Mouse (Mus musculus): ENCODE results near the gene Zfhx3. TPM values are rescaled to one million over a fixed set of nuclear protein-coding genes. Genes with fewer than 3 reads are reported as not detected.

Zfhx3 gene
- polyA plus RNA-seq, 1 experiment from 2014 or later: 4.4 TPM

DNA sequence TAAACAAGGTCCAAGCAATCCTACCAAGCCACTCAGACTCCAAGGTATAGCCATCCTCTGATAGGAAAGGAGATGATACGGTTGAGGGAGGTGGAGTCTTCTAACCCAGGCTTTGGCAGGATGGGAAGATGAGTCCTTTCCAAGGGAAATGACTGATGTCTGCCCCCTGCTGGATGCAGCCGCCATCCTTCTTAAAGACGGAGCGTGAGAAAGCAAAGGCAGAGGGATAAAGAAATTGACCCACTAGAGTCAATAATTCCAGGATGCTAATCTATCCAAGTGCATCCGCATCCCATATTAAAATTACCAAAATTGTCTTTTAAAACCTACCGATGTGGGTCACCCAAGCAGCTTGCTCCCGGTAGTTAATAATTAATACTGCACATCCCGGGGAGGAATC lies 158.7 kb downstream of the Zfhx3 start:
- Histone ChIP-seq H3K36me3 (no peaks in the 10 kb centered on the region), H3K4me3 (no peak overlapping the region), H3K27me3 (no peaks in the 10 kb centered on the region), H3K27ac (no peak overlapping the region), H3K4me1 (replicated peaks) (no peaks in the 10 kb centered on the region), H3K4me2 (no peak overlapping the region), H3K9me3 (replicated peaks) (no peaks in the 10 kb centered on the region), H3K9ac (no peak overlapping the region)
- 64% methylated on average over 8 of the region's 8 CpGs for WGBS
- no peak for ATAC-seq (replicated peaks; ENCODE audit: insufficient number of reproducible peaks, insufficient read depth, low FRiP score, low read depth)

DNA sequence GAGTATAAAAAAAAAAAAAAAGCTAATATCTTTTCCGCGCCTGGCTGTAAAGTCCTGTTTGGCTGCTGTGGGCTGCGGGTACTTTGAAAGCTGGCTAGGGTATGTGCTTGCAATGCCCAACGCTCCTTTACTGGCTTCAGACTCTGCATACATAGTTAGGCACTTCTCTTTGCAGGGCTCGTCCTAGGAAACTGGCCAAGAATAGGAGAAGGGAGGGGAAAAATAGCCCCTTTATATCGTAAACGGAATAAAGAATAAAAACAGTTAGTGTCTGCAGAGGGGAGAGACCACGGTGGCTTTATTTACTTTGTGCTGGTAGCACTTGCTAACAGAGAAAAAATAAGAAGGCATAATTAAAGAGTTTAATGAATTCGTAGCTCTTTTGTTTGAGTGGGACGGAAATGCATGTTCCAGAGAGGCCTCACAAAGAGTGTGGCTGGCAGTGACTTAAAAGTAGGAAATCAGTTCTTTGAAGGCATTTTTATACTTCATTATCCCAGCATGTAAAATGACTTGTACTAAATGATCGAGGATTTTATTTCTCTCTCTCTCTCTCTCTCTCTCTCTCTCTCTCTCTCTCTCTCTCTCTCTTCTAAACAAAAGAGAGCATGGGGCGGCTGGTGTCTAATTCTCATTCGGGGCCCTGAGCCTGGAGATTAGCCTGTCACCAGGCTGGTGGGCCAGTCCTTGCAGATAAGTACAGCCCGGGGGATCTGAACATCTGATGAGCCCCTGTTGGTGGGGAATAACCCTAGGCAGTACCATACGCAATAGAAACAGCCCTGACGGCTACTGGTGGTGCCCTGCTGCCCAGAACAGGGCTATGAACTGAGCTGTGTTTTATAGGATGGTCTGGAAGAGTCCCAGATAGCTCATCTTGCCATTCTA lies 159.8 kb downstream of the Zfhx3 start:
- Histone ChIP-seq H3K27me3 (no peaks in the 10 kb centered on the region), H3K9me3 (replicated peaks) (no peaks in the 10 kb centered on the region), H3K4me3 (no peak overlapping the region), H3K4me2 (no peak overlapping the region), H3K4me1 (replicated peaks) (no peaks in the 10 kb centered on the region), H3K9ac (no peak overlapping the region), H3K27ac (no peak overlapping the region), H3K36me3 (no peaks in the 10 kb centered on the region)
- 58% methylated on average over 16 of the region's 16 CpGs for WGBS
- ATAC-seq (replicated peaks; ENCODE audit: insufficient number of reproducible peaks, insufficient read depth, low FRiP score, low read depth): no peak

DNA sequence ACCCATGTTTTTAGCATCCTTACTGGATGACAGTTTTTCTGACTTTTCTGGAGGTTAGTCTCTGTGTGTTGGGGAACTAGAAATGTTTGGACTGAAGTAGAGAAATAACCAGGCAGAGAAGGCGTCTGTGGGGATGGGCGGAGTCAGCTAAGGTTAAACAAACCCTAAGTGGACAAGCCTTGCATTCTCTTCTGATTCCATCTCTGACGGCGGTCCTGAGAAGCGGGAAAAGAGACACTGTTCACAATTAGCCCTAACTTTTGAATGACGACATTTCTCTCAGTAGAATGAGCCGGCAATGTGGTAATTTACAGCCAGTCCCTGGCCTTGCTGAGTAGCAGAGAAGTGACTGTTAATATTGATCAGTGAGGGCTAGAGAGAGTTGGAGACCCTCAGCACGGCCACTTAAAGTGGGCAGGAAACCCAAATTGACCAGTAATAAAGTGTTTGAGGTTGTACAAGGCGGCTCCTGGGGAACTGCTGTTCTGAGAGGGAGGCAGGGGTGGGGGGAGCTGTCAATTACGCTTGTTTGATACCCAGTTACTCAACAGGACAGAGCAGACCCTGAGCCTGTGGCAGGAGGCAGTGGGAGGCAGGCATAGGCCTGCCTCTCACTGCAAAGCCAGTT lies 162.1 kb downstream of the Zfhx3 start:
- Histone ChIP-seq H3K9me3 (replicated peaks) (no peaks in the 10 kb centered on the region), H3K4me3 (no peak overlapping the region), H3K27me3 (no peaks in the 10 kb centered on the region), H3K4me1 (replicated peaks) (no peaks in the 10 kb centered on the region), H3K36me3 (no peaks in the 10 kb centered on the region), H3K4me2 (no peak overlapping the region), H3K27ac (no peak overlapping the region), H3K9ac (no peak overlapping the region)
- 44% methylated on average over 10 of the region's 10 CpGs for WGBS
- ATAC-seq (replicated peaks; ENCODE audit: insufficient number of reproducible peaks, insufficient read depth, low FRiP score, low read depth): no peak

DNA sequence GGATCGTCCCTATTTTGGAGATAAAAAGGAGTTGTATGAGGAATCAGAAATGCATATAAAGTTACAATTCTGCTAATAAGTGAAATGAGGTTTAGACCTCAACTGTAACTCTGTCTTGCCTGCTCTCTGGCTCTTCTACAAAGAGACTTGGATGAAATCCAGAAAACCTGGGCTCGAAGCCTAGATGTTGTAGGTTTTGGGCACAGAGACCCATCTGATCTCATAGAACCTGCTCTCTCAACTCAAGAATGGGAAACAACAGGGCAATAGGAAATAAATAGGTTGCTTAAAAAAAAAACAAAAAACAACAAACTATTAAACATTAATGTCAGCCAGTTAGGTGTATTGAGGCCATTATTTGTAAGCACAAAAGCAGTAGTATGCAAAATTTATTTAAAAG lies 182.6 kb downstream of the Zfhx3 start:
- Histone ChIP-seq H3K9ac (no peak overlapping the region), H3K36me3 (no peaks in the 10 kb centered on the region), H3K4me2 (no peak overlapping the region), H3K9me3 (replicated peaks) (no peaks in the 10 kb centered on the region), H3K4me3 (no peak overlapping the region), H3K27ac (no peak overlapping the region), H3K27me3 (no peaks in the 10 kb centered on the region), H3K4me1 (replicated peaks) (no peaks in the 10 kb centered on the region)
- ATAC-seq (replicated peaks; ENCODE audit: insufficient number of reproducible peaks, insufficient read depth, low FRiP score, low read depth): no peak
- 53% methylated on average over 2 of the region's 2 CpGs for WGBS

DNA sequence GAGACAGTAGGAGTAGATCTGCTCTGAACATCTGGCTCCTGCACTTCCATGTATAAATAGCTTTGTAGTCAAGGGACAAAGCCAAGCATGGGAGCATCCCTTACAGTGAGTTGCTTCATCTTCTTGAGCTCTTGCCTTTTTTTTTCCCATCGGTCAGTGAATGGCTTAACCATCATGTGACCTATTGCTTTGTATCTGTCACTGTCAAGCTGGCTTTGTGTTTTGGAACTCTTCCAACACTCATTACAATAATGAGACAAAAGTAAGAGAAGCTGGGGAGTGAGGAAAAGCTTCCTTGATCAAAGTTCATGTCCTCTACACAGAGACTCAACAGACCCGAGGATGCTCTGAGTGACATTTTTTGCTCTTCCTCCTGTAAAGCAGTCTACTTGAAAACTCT lies 183.0 kb downstream of the Zfhx3 start:
- H3K4me2 ChIP-seq: no peak overlapping the region
- no peaks in the 10 kb centered on the region for H3K9me3 ChIP-seq (replicated peaks)
- no peaks in the 10 kb centered on the region for H3K36me3 ChIP-seq
- ATAC-seq (replicated peaks; ENCODE audit: insufficient number of reproducible peaks, insufficient read depth, low FRiP score, low read depth): no peak
- no peak overlapping the region for H3K4me3 ChIP-seq
- H3K9ac ChIP-seq: no peak overlapping the region
- no peaks in the 10 kb centered on the region for H3K27me3 ChIP-seq
- H3K27ac ChIP-seq: no peak overlapping the region
- WGBS: 72% methylated on average over 2 of the region's 2 CpGs
- H3K4me1 ChIP-seq (replicated peaks): no peaks in the 10 kb centered on the region

DNA sequence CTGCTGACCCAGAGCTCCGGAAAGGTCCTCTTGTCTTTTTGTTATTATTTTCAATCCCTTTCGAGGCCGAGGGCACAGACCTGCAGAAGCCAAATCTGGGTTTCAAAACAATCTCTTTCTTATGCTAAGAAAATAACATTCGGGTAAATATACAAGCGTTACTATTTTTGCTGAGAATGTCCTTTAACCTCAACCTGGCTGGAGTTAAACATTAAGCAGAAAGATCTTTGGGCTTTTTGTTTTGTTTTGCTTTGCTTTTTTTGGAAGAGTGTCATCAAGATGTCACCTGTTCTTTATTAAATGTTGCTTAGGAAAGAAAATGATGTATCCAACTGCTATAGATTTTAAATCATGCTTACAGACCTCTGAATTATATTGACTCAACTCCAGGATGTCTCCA lies 204.1 kb downstream of the Zfhx3 start:
- ATAC-seq (replicated peaks; ENCODE audit: insufficient number of reproducible peaks, insufficient read depth, low FRiP score, low read depth): no peak
- Histone ChIP-seq H3K4me1 (replicated peaks) (no peaks in the 10 kb centered on the region), H3K27me3 (no peaks in the 10 kb centered on the region), H3K4me2 (no peak overlapping the region), H3K9ac (no peak overlapping the region), H3K9me3 (replicated peaks) (no peaks in the 10 kb centered on the region), H3K27ac (no peak overlapping the region), H3K4me3 (no peak overlapping the region), H3K36me3 (no peaks in the 10 kb centered on the region)
- 69% methylated on average over 5 of the region's 5 CpGs for WGBS

DNA sequence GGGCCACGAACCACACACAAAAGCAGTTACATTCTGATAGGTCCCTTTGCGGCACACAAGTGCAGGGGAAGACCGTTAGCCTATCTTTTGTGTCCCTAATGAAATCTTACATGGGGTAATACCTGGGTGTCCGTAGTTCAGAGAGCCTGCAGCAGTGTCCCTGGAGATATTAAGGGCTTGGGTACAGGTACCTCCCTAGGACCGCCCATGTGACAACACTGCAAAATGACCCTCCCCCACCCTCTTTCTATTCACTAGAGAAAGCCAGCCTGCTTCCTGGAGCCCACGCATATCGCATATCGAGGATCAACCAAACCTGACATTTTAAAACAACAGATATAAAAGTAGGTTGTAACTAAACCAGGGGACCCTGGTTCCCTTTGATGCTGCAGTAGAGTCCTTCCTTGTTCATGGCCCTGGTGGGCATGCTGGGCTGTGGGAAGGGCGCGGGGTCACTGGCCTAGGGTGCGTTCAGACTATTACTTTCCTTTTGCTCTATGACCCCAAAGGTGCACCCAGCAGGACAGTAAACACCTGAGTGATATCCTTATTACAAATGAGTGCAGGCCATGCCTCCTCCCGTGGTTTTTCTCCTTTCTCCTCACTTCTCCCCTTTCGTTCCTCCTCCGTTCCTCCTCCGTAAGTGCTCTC lies 206.3 kb downstream of the Zfhx3 start:
- no peak for ATAC-seq (replicated peaks; ENCODE audit: insufficient number of reproducible peaks, insufficient read depth, low FRiP score, low read depth)
- no peaks in the 10 kb centered on the region for H3K9me3 ChIP-seq (replicated peaks)
- no peak overlapping the region for H3K9ac ChIP-seq
- H3K27ac ChIP-seq: no peak overlapping the region
- no peak overlapping the region for H3K4me3 ChIP-seq
- no peaks in the 10 kb centered on the region for H3K36me3 ChIP-seq
- H3K4me2 ChIP-seq: no peak overlapping the region
- 71% methylated on average over 15 of the region's 15 CpGs for WGBS
- H3K4me1 ChIP-seq (replicated peaks): no peaks in the 10 kb centered on the region
- H3K27me3 ChIP-seq: no peaks in the 10 kb centered on the region

DNA sequence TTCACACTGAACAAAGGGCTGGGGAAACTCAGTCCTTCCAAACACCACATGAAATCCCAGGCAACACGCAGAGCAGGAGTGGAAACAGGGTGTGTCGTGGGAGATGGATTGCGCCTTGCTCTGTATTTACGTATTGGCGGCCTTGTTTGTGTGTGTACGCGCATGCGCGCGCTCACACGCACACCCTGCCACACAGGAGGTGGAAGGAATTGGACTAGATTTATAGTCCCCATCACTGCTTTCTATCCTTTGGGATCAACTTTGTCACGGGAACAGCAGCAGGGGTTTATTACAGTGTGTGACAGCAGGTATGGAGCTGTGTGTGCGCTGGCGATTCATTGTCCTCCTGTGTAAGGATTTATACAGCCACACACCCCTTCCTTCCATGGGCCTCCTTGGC lies 228.4 kb downstream of the Zfhx3 start:
- H3K9ac ChIP-seq: no peak overlapping the region
- no peaks in the 10 kb centered on the region for H3K9me3 ChIP-seq (replicated peaks)
- H3K4me1 ChIP-seq (replicated peaks): no peaks in the 10 kb centered on the region
- H3K4me2 ChIP-seq: no peak overlapping the region
- no peak for ATAC-seq (replicated peaks; ENCODE audit: insufficient number of reproducible peaks, insufficient read depth, low FRiP score, low read depth)
- H3K4me3 ChIP-seq: no peak overlapping the region
- WGBS: 88% methylated on average over 14 of the region's 14 CpGs
- H3K36me3 ChIP-seq: no peaks in the 10 kb centered on the region
- H3K27ac ChIP-seq: no peak overlapping the region
- H3K27me3 ChIP-seq: no peaks in the 10 kb centered on the region

DNA sequence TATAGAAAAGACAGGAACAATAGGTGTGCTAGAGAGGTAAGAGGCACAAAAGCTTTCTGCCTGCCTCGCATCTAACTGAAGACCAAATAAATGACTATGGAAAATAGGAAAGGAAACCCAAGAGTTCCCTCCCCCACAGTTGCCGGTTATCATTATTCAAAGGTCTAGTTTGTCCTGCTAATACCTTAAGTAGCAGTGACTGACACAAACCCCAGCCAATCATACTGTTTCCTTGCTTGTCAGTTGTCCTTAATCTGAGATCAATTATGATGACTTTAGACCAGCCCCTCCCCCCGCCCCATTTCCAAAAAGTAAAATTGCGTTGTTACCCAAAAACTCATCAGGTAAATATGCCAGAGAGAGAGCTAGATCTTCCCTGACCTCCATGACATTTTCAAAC lies 240.9 kb downstream of the Zfhx3 start:
- Histone ChIP-seq H3K27ac (no peak overlapping the region), H3K9ac (no peak overlapping the region), H3K36me3 (no peaks in the 10 kb centered on the region), H3K9me3 (replicated peaks) (no peaks in the 10 kb centered on the region), H3K4me2 (no peak overlapping the region), H3K4me1 (replicated peaks) (no peaks in the 10 kb centered on the region), H3K27me3 (no peaks in the 10 kb centered on the region), H3K4me3 (no peak overlapping the region)
- no peak for ATAC-seq (replicated peaks; ENCODE audit: insufficient number of reproducible peaks, insufficient read depth, low FRiP score, low read depth)
- WGBS: 79% methylated on average over 4 of the region's 4 CpGs

DNA sequence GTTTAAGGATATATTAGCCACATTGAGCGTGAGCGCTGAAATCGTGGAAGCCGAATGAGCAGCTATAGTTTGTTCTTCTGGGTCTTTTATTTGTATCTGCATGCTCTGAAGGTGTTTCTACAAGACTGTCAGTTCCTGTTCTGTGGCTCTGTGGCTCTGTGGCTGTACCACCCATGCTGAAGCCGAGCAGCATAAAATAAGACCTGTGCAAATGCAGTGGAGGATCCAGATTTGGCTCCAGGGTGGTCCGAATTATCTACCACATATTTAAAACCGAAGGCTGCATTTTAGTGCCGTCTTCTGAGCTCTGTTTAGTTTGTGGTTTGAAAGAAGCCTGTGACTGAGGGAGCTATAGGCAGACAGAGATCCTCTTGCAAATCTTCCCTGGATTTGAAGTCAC lies 241.5 kb downstream of the Zfhx3 start:
- 71% methylated on average over 8 of the region's 8 CpGs for WGBS

DNA sequence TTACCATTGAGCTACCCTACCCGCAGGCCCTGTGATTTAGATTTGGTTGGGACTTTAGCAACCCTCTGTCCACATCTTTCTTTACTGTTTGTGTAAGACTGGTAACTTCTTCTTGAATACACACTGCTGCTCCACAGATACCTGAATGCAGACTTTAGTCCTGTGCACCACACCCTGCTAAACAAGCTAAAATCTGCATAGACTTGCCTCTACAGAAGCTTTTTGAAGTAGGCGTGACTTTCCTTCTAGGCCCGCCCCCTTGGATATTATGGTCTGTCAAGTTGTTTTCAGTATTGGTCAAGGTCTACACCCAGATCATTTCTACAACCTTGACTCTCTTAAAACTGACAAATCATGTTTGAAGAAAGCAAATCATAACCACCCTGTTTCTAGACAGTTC lies 243.8 kb downstream of the Zfhx3 start:
- H3K36me3 ChIP-seq: no peaks in the 10 kb centered on the region
- no peaks in the 10 kb centered on the region for H3K27me3 ChIP-seq
- H3K4me1 ChIP-seq (replicated peaks): no peaks in the 10 kb centered on the region
- H3K9me3 ChIP-seq (replicated peaks): no peaks in the 10 kb centered on the region
- no peak for ATAC-seq (replicated peaks; ENCODE audit: insufficient number of reproducible peaks, insufficient read depth, low FRiP score, low read depth)
- 75% methylated on average over 3 of the region's 3 CpGs for WGBS
- no peak overlapping the region for H3K4me2 ChIP-seq
- H3K9ac ChIP-seq: no peak overlapping the region
- H3K27ac ChIP-seq: no peak overlapping the region
- no peak overlapping the region for H3K4me3 ChIP-seq

More for the DNA sequence above, 241.5 kb downstream of the Zfhx3 start:
- no peaks in the 10 kb centered on the region for H3K27me3 ChIP-seq
- H3K27ac ChIP-seq: no peak overlapping the region
- no peak overlapping the region for H3K9ac ChIP-seq
- no peak overlapping the region for H3K4me2 ChIP-seq
- no peak overlapping the region for H3K4me3 ChIP-seq
- H3K36me3 ChIP-seq: no peaks in the 10 kb centered on the region
- H3K9me3 ChIP-seq (replicated peaks): no peaks in the 10 kb centered on the region
- no peaks in the 10 kb centered on the region for H3K4me1 ChIP-seq (replicated peaks)
- no peak for ATAC-seq (replicated peaks; ENCODE audit: insufficient number of reproducible peaks, insufficient read depth, low FRiP score, low read depth)

Data from heart, embryonic 15.5 days (tissue).